Mouse (Mus musculus) thymus, postnatal 10 days (tissue): ENCODE data around the gene Myt1l.

ENCODE experiments used
- DNase-seq, 2 experiments: peaks; one replicate each; pipeline ENCODE4 v3.0.0; 2021; ENCODE audit warnings: low spot score in 2 of 2

Gene Myt1l

GRCm38 (mm10) chr12:29561222-29561621 is 33.0 kb downstream of the Myt1l start:
- no peak for DNase-seq

GRCm38 (mm10) chr12:29569311-29569710 is 41.1 kb downstream of the Myt1l start:
- no peak for DNase-seq

- no peak for DNase-seq
Observed at GRCm38 (mm10) chr12:29570351-29570750, 42.2 kb downstream of the Myt1l start.

GRCm38 (mm10) chr12:29571613-29572012 is 43.4 kb downstream of the Myt1l start:
- DNase-seq, result no peak

GRCm38 (mm10) chr12:29593787-29594186 is 65.6 kb downstream of the Myt1l start:
- DNase-seq, result no peak

- DNase-seq, result no peak
Observed at GRCm38 (mm10) chr12:29599916-29600315, 71.7 kb downstream of the Myt1l start.

GRCm38 (mm10) chr12:29601223-29601622 is 73.0 kb downstream of the Myt1l start:
- no peak for DNase-seq

GRCm38 (mm10) chr12:29604659-29605058 is 76.5 kb downstream of the Myt1l start:
- no peak for DNase-seq

- no peak for DNase-seq
Observed at GRCm38 (mm10) chr12:29605124-29605523, 76.9 kb downstream of the Myt1l start.

GRCm38 (mm10) chr12:29606221-29606620 is 78.0 kb downstream of the Myt1l start:
- no peak for DNase-seq

GRCm38 (mm10) chr12:29617746-29618145 is 89.6 kb downstream of the Myt1l start:
- no peak for DNase-seq

GRCm38 (mm10) chr12:29621530-29621929 is 93.3 kb downstream of the Myt1l start:
- no peak for DNase-seq

GRCm38 (mm10) chr12:29627956-29628750 is 100.0 kb downstream of the Myt1l start:
- no peak for DNase-seq

GRCm38 (mm10) chr12:29629875-29630538 is 101.8 kb downstream of the Myt1l start:
- no peak for DNase-seq

- no peak for DNase-seq
Observed at GRCm38 (mm10) chr12:29634509-29634908, 106.3 kb downstream of the Myt1l start.

GRCm38 (mm10) chr12:29639543-29640196 is 111.5 kb downstream of the Myt1l start:
- DNase-seq, result no peak

GRCm38 (mm10) chr12:29640201-29640600 is 112.0 kb downstream of the Myt1l start:
- DNase-seq, result no peak

GRCm38 (mm10) chr12:29642915-29643314 is 114.7 kb downstream of the Myt1l start:
- DNase-seq, result no peak

- DNase-seq, result no peak
Observed at GRCm38 (mm10) chr12:29644091-29644490, 115.9 kb downstream of the Myt1l start.

GRCm38 (mm10) chr12:29644721-29645120 is 116.5 kb downstream of the Myt1l start:
- DNase-seq, result no peak

- DNase-seq, result no peak
Observed at GRCm38 (mm10) chr12:29649510-29650152, 121.4 kb downstream of the Myt1l start.

GRCm38 (mm10) chr12:29652516-29652915 is 124.3 kb downstream of the Myt1l start:
- no peak for DNase-seq
